In genomic region chr17:12859006-12859520, GRCm38 (mm10) we compare ENCODE assay signal across 27 mouse cellular contexts. TPM values are rescaled to one million over a fixed set of nuclear protein-coding genes. Genes with fewer than 3 reads are reported as not detected.
DNase-seq lines count a peak whose midpoint lies in the region; ATAC-seq and TF ChIP-seq lines count a peak whose summit lies in the region.
"Had no signal": no experiment of that assay in that cellular context is flagged by ENCODE, and none has a peak within 500 bp of the region (broad histone marks: within the 10 kb centered on the region; RNA-seq: fewer than 3 reads in every experiment).

No protein-coding gene starts in this region.

- no peak overlapping the region for H3K9ac ChIP-seq in kidney, embryonic 16.5 days (replicated peaks; ENCODE audit: low read length)
- H3K9ac ChIP-seq in liver, adult 2 months (ENCODE audit: low read depth, low read length), result no peak overlapping the region
- H3K9ac ChIP-seq in liver, embryonic 12.5 days, result no peak overlapping the region
- H3K9ac ChIP-seq in neural tube, embryonic 15.5 days (replicated peaks), result no peak overlapping the region
- H3K9ac ChIP-seq: embryonic facial prominence, embryonic 12.5 days; embryonic facial prominence, embryonic 15.5 days; forebrain, postnatal 0 days; hindbrain, embryonic 12.5 days had no signal

- 78% methylated on average over 8 of the region's 8 CpGs for WGBS in kidney, embryonic 16.5 days
- 47% methylated on average over 8 of the region's 8 CpGs for WGBS in liver, adult 2 months
- 63% methylated on average over 8 of the region's 8 CpGs for WGBS in liver, embryonic 12.5 days (ENCODE audit: insufficient replicate concordance)
- WGBS in neural tube, embryonic 15.5 days, result 84% methylated on average over 8 of the region's 8 CpGs

- H3K9me3 ChIP-seq in kidney, embryonic 16.5 days (ENCODE audit: low read length), result no peaks in the 10 kb centered on the region
- no peaks in the 10 kb centered on the region for H3K9me3 ChIP-seq in liver, embryonic 12.5 days (replicated peaks)
- no peaks in the 10 kb centered on the region for H3K9me3 ChIP-seq in neural tube, embryonic 15.5 days (replicated peaks)
- H3K9me3 ChIP-seq: embryonic facial prominence, embryonic 12.5 days; embryonic facial prominence, embryonic 15.5 days; hindbrain, embryonic 12.5 days had no signal

- TF ChIP-seq CTCF in liver, adult 2 months (IDR thresholded peaks at IDR 0.05; ENCODE audit: low read depth, low read length), result no peak

- H3K4me2 ChIP-seq in kidney, embryonic 16.5 days (replicated peaks; ENCODE audit: low read depth, low read length), result no peak overlapping the region
- H3K4me2 ChIP-seq in liver, embryonic 12.5 days, result no peak overlapping the region
- no peak overlapping the region for H3K4me2 ChIP-seq in neural tube, embryonic 15.5 days
- H3K4me2 ChIP-seq: embryonic facial prominence, embryonic 12.5 days; embryonic facial prominence, embryonic 15.5 days; heart, embryonic 11.5 days; hindbrain, embryonic 12.5 days had no signal

- no peaks in the 10 kb centered on the region for H3K79me2 ChIP-seq in liver, adult 2 months (ENCODE audit: control insufficient read depth, insufficient read depth, low read length)

- H3K27me3 ChIP-seq in kidney, embryonic 16.5 days (ENCODE audit: insufficient read depth, low read length), result no peaks in the 10 kb centered on the region
- no peaks in the 10 kb centered on the region for H3K27me3 ChIP-seq in liver, adult 2 months (ENCODE audit: control insufficient read depth, insufficient read depth, low read length)
- peaks cover 7% of the 10 kb centered on the region; the same call in 1 of the 2 replicates for H3K27me3 ChIP-seq in liver, embryonic 12.5 days (replicated peaks)
- H3K27me3 ChIP-seq in neural tube, embryonic 15.5 days (replicated peaks), result no peaks in the 10 kb centered on the region
- H3K27me3 ChIP-seq: embryonic facial prominence, embryonic 12.5 days; embryonic facial prominence, embryonic 15.5 days; hindbrain, embryonic 12.5 days had no signal

- no peak overlapping the region for H3K27ac ChIP-seq in kidney, embryonic 16.5 days (ENCODE audit: low read length)
- no peak overlapping the region for H3K27ac ChIP-seq in liver, adult 2 months (replicated peaks; ENCODE audit: insufficient read depth, low read depth, low read length)
- no peak overlapping the region for H3K27ac ChIP-seq in liver, embryonic 12.5 days
- H3K27ac ChIP-seq in neural tube, embryonic 15.5 days (replicated peaks), result no peak overlapping the region
- H3K27ac ChIP-seq: embryonic facial prominence, embryonic 12.5 days; embryonic facial prominence, embryonic 15.5 days; hindbrain, embryonic 12.5 days had no signal

- no peak overlapping the region for H3K4me3 ChIP-seq in kidney, embryonic 16.5 days (ENCODE audit: low read length)
- H3K4me3 ChIP-seq in liver, adult 2 months (ENCODE audit: insufficient read depth, low read depth, low read length), result no peak overlapping the region
- H3K4me3 ChIP-seq in liver, embryonic 12.5 days, result no peak overlapping the region
- no peak overlapping the region for H3K4me3 ChIP-seq in neural tube, embryonic 15.5 days (replicated peaks)
- H3K4me3 ChIP-seq: embryonic facial prominence, embryonic 12.5 days; embryonic facial prominence, embryonic 15.5 days; gastrocnemius, adult 2 months; hindbrain, embryonic 12.5 days had no signal

- H3K4me1 ChIP-seq in kidney, embryonic 16.5 days (ENCODE audit: insufficient read depth, low read length), result no peaks in the 10 kb centered on the region
- H3K4me1 ChIP-seq in liver, adult 2 months (ENCODE audit: control insufficient read depth, insufficient read depth, low read length), result no peaks in the 10 kb centered on the region
- no peaks in the 10 kb centered on the region for H3K4me1 ChIP-seq in liver, embryonic 12.5 days
- H3K4me1 ChIP-seq in neural tube, embryonic 15.5 days, result no peaks in the 10 kb centered on the region
- H3K4me1 ChIP-seq: embryonic facial prominence, embryonic 12.5 days; embryonic facial prominence, embryonic 15.5 days; hindbrain, embryonic 12.5 days had no signal

- peak; percentile 46 for DNase-seq in kidney, adult 11 months
- peak; percentile 56 for DNase-seq in liver, adult 2 months (ENCODE audit: extremely low read depth, low read depth, low spot score)
- DNase-seq in kidney, postnatal 14 days, result peak; percentile 40
- peak; percentile 49 for DNase-seq in yolk sac, embryonic 10.5 days (ENCODE audit: low spot score)
- no peak for DNase-seq in neural tube, embryonic 10.5 days (ENCODE audit: extremely low spot score, low spot score)
- DNase-seq: adrenal gland, adult 8-10 months; adrenal gland, postnatal 25 days; cerebellum, adult 18-20 months; cerebellum, adult 9-10 months; cerebellum, postnatal 14 days; forebrain, postnatal 0 days; gastrocnemius, adult 2 months; gastrocnemius, postnatal 14 days; heart, adult 11 months had no signal

- no peak for TF ChIP-seq POLR2A in liver, adult 2 months (IDR thresholded peaks at IDR 0.05; ENCODE audit: extremely low read depth, insufficient read depth, low read length)

- no peaks in the 10 kb centered on the region for H3K36me3 ChIP-seq in kidney, embryonic 16.5 days (ENCODE audit: insufficient read depth, low read length)
- no peaks in the 10 kb centered on the region for H3K36me3 ChIP-seq in liver, adult 2 months (ENCODE audit: control insufficient read depth, insufficient read depth, low read length)
- no peaks in the 10 kb centered on the region for H3K36me3 ChIP-seq in liver, embryonic 12.5 days
- H3K36me3 ChIP-seq in neural tube, embryonic 15.5 days, result no peaks in the 10 kb centered on the region
- H3K36me3 ChIP-seq: embryonic facial prominence, embryonic 12.5 days; embryonic facial prominence, embryonic 15.5 days; hindbrain, embryonic 12.5 days had no signal

- ATAC-seq in kidney, embryonic 16.5 days (ENCODE audit: low FRiP score, low TSS enrichment), result no peak
- ATAC-seq in liver, embryonic 12.5 days, result no peak
- ATAC-seq in neural tube, embryonic 15.5 days (ENCODE audit: low FRiP score), result no peak
- ATAC-seq: forebrain, embryonic 14.5 days; forebrain, postnatal 0 days had no signal

RNA-seq across cellular contexts. Expression of gene Mas1, which starts 8.9 kb away (rescaled TPM):
- 0.61 and 0.89 TPM in 2 replicates for polyA plus RNA-seq in kidney, embryonic 16.5 days (2015; fragmentation: Nextera tagmentation; extraction: Ambion mirVana)
- total RNA-seq in liver, adult 2 months (2014; rRNA removed), result 0.18 TPM in 1 of 2 replicates, not detected in the other
- polyA plus RNA-seq in liver, adult 2 months (2012; rRNA removed), result 0.35 and 0.55 TPM in 2 replicates
- 0.12 and 0.44 TPM in 2 replicates for polyA plus RNA-seq in liver, embryonic 12.5 days (2016; fragmentation: Nextera tagmentation; extraction: Ambion mirVana)
- 0.44 and 0.52 TPM in 2 replicates for polyA plus RNA-seq in neural tube, embryonic 15.5 days (2015; fragmentation: Nextera tagmentation; extraction: Ambion mirVana)
- total RNA-seq: adrenal gland, postnatal 25 days; common myeloid progenitor, adult 5-6 weeks; ES-E14; hematopoietic stem cell, adult 5-6 weeks had no signal
- polyA plus RNA-seq: forebrain, embryonic 14.5 days had no signal

RNA-seq across cellular contexts. Expression of gene Mrgprh, which starts 16.8 kb away (rescaled TPM):
- not detected in 2 replicates for polyA plus RNA-seq in kidney, embryonic 16.5 days (2015; fragmentation: Nextera tagmentation; extraction: Ambion mirVana)
- total RNA-seq in liver, adult 2 months (2014; rRNA removed), result 0.09 TPM in 1 of 2 replicates, not detected in the other
- polyA plus RNA-seq in liver, adult 2 months (2012; rRNA removed), result 0.05 TPM in 1 of 2 replicates, not detected in the other
- polyA plus RNA-seq in liver, embryonic 12.5 days (2016; fragmentation: Nextera tagmentation; extraction: Ambion mirVana), result not detected in 2 replicates
- polyA plus RNA-seq in neural tube, embryonic 15.5 days (2015; fragmentation: Nextera tagmentation; extraction: Ambion mirVana), result not detected in 2 replicates
- total RNA-seq: adrenal gland, postnatal 25 days; common myeloid progenitor, adult 5-6 weeks; ES-E14; forebrain, postnatal 0 days; hematopoietic stem cell, adult 5-6 weeks had no signal
- polyA plus RNA-seq: activated CD4-positive, CD25-positive, alpha-beta regulatory T cell, adult 4 months; forebrain, embryonic 11.5 days; forebrain, embryonic 14.5 days; forebrain, postnatal 0 days; hindbrain, embryonic 12.5 days had no signal

RNA-seq across cellular contexts. Expression of gene Pnldc1, which starts 51.0 kb away (rescaled TPM):
- polyA plus RNA-seq in kidney, embryonic 16.5 days (2015; fragmentation: Nextera tagmentation; extraction: Ambion mirVana), result 0.64 and 1.3 TPM in 2 replicates
- 0.27 and 1.3 TPM in 2 replicates for total RNA-seq in liver, adult 2 months (2014; rRNA removed)
- 1.1 and 1.5 TPM in 2 replicates for polyA plus RNA-seq in liver, adult 2 months (2012; rRNA removed)
- polyA plus RNA-seq in liver, embryonic 12.5 days (2016; fragmentation: Nextera tagmentation; extraction: Ambion mirVana), result 0.72 and 1.5 TPM in 2 replicates
- 1.0 and 1.5 TPM in 2 replicates for polyA plus RNA-seq in neural tube, embryonic 15.5 days (2015; fragmentation: Nextera tagmentation; extraction: Ambion mirVana)
- total RNA-seq: common myeloid progenitor, adult 5-6 weeks; hematopoietic stem cell, adult 5-6 weeks had no signal

RNA-seq across cellular contexts. Expression of gene Tcp1, which starts 56.4 kb away (rescaled TPM):
- polyA plus RNA-seq in kidney, embryonic 16.5 days (2015; fragmentation: Nextera tagmentation; extraction: Ambion mirVana), result 383 and 391 TPM in 2 replicates
- 134 and 136 TPM in 2 replicates for total RNA-seq in liver, adult 2 months (2014; rRNA removed)
- polyA plus RNA-seq in liver, adult 2 months (2012; rRNA removed), result 39.9 and 50.2 TPM in 2 replicates
- polyA plus RNA-seq in liver, embryonic 12.5 days (2016; fragmentation: Nextera tagmentation; extraction: Ambion mirVana), result 404 and 413 TPM in 2 replicates
- 348 and 362 TPM in 2 replicates for polyA plus RNA-seq in neural tube, embryonic 15.5 days (2015; fragmentation: Nextera tagmentation; extraction: Ambion mirVana)

RNA-seq across cellular contexts. Expression of gene Mrpl18, which starts 57.1 kb away (rescaled TPM):
- polyA plus RNA-seq in kidney, embryonic 16.5 days (2015; fragmentation: Nextera tagmentation; extraction: Ambion mirVana), result 155 and 158 TPM in 2 replicates
- 43.6 and 54.6 TPM in 2 replicates for total RNA-seq in liver, adult 2 months (2014; rRNA removed)
- 27.9 and 41.2 TPM in 2 replicates for polyA plus RNA-seq in liver, adult 2 months (2012; rRNA removed)
- 189 and 194 TPM in 2 replicates for polyA plus RNA-seq in liver, embryonic 12.5 days (2016; fragmentation: Nextera tagmentation; extraction: Ambion mirVana)
- 136 and 146 TPM in 2 replicates for polyA plus RNA-seq in neural tube, embryonic 15.5 days (2015; fragmentation: Nextera tagmentation; extraction: Ambion mirVana)
